Mouse (Mus musculus): Measurements from ENCODE around the gene Odf3.
A peak's percentile ranks its signal among the peaks of the same experiment; 100 is the strongest.

- TF ChIP-seq CTCF (IDR thresholded peaks at IDR 0.05; ENCODE audit: low read depth, low read length), result no peak
- no peak for TF ChIP-seq POLR2A (IDR thresholded peaks at IDR 0.05; ENCODE audit: insufficient read depth, low read length)
- TF ChIP-seq EP300 (IDR thresholded peaks at IDR 0.05; ENCODE audit: insufficient read depth, low read depth, low read length), result 0 out of 2 replicates have a peak, but pooled peaks have one; percentile 2
Observed at GRCm38 (mm10) chr7:140882469-140882803, 34.8 kb downstream of the Odf3 start.

Measured in ES-Bruce4 (cell line).